Mouse (Mus musculus) cerebellum, postnatal 10 days (tissue): ENCODE results near the gene Hdac9.

Experiments used
- DNase-seq, 2 experiments: peaks; one replicate each; pipeline ENCODE4 v3.0.0; 2021; ENCODE audit warnings: mixed read lengths in 2 of 2

Hdac9 gene

DNA sequence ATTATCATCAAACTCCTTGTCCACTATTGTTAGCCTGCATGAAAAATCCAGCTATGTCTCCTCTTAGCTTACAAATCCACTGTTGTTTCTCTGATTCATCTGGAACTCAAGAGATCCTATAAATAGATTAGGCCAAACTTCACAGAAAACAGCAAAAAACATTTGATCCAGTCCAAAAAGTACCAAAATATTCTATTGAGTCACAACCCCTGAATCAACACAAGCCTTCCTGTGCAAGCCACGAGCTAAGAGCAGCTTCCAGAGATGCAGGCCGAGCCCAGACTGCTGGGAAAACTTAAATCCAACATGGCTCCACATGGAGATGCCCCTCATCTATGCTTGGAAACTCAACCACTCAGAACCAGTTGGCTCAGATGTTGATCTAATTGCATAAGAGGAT is 113.2 kb downstream of the Hdac9 start:
- no peak for DNase-seq

DNA sequence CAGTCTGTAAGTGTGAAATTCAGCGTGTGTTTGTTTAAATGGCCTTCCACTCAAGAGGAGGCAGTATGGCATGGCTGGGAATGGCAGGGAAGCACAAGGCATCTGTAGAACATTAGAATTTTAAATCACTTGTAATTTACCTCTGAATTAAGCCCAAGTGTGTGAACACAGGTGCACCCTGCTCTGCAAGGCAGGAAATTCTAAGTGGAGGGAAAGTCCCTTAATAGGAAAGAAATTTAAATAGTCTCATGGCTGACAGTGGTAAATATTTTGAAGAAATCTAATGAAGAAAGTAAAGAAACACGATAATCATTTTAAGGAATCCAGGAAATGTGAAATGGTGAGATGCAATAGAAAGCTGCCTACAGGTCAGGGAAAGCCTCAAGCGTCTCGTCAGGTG is 114.6 kb downstream of the Hdac9 start:
- no peak for DNase-seq

DNA sequence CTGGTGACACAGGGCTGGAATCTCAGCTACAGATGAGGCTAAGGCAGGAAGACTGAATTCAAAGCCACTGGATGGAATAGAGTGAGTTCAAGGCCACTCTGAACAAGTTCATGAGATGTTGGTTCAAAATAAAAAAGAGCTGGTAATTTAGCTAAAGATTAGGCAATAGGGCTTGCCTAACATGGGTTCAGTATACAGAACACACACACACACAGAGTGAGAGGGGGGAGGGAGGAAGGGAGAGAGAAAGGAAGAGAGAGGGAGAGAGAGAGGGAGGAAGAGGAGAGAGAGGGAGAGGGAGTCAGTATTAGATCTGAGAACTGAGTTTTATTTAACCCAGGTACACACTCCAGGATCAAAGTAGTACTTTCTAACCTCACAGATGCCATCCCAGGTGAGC is 115.1 kb downstream of the Hdac9 start:
- DNase-seq, result no peak

DNA sequence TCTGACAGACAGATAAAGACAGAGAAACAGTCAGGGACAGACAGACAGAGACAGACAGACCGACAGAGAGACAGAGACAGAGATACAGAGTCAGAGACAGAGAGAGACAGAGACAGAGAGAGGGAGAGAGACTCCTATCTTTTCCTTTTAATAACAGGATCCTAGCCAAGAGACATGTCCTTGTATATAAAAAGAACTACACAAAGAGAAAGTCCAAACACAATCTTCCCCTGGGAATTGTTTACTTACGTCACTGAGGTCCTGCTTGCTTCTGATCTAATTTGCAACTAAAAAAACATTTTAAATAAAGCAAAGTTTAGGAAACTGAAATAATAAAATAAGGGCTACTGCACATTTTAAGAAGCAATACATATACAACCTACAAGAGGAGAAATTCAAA is 119.5 kb downstream of the Hdac9 start:
- DNase-seq, result no peak

DNA sequence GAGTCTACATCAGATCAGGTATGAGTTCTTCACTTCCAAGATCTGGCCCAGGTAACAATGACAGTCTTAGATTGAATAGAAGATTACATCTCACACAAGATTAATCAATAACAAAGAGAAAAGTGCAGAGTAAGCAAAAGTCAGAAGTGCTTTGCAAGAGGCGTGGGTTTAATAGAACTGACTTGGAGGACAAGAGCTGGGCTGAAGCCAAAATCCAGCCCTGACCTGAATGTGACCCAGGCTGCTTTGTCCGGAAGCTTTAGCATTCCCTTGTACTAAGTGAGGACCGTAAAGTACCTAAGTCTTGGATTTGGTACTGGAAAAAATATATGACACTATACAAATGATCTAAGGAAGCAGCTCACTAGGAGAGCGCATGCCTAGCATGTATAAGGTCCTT is 121.4 kb downstream of the Hdac9 start:
- no peak for DNase-seq

DNA sequence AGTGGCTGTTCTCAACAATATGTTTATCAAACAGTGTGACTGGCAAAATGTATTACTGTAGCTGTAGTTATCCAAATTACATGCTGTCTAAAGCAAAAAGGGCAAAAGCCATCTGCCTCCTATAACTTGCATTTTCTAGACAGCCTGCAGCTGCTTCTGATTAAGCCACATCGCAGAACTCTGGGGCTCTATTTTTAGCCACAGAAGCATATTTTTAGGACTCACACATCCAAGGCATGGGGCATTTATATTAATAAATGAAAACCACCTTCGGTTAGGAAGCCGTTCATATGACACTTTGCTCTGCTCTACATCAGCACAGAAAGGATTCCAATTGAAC is 124.8 kb downstream of the Hdac9 start:
- DNase-seq, result no peak

DNA sequence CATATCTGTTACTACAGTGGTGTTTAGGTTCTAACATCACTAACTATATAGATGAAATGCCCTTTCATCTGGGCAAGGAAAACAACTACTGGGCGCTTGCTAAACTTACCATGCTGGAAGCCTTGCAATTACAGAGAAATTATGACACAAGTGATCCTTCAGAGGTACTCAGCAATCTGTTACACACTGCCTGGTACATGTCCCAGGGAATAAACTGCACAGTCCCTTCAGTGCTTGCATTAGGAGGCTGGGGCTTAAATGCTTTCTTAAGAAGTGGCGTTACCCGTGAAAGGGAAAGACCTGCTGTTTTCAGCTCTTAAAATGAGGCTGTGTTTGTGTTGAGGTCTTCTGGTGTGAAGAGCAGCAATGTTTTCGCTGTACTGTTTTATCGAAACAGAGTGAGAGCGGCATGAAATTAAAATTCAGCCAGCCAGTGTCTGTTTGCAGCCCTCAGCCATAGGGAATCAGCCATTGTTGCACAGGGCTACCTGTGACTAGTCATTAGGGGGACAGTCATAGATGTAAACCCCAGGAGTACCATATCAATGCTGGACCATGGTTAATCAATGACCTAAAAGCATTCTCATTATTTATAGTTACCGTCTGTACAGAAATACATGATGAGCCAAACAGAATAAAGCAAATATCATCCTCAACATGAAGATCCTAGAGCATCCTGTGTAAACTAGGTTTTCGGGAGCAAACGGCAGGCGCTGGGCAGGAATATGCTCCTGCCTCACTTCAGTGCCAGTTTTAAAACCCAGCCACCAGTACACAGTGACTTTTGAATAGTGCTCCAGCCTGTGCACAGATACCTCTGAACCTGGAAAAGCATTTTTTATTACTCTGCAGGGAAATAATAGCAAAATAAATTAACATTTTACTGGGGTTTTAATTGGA is 125.4 kb downstream of the Hdac9 start:
- no peak for DNase-seq

DNA sequence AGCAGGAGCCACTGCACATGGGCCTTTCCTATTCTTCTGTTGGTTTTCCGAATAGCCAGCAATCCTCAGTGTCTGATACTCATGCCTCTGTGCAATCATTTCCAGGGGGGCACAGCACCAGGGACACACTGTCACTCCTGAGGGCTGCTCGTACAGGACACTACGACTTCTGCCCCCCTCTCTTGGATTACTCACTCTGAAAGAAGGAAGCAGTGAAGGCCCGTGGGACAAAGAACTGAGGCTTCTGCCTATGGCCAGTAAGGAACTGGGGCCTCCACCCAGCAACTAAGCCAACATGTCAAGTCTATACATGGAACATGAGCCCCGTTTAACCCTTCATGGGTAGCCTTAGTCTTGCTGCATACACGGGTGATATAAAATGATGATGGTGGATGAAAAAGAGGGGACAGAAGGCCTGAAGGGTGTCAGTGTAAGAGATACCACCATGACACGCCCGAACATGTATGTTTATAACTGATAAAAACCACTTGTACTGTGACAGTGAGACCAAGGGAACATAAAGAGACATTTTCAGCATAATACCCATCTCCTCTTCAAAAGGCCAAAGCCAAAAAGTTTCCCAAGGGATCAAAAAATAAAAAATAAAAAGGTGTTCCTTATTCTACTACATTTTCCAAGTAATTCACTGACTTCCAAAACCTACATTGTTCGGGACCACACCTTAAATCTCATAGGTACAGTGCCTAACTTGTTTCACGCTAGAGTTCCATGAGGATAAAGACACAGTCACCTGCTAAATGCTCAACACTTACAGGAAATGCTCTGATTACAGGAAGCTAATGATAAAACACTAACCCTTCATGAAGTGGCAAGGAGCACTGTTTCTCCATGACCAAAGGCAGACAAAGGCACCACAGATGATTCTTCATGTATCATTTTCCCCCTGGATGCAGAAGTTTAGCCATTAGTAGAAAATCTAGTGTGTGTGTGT is 127.6 kb downstream of the Hdac9 start:
- DNase-seq, result no peak

DNA sequence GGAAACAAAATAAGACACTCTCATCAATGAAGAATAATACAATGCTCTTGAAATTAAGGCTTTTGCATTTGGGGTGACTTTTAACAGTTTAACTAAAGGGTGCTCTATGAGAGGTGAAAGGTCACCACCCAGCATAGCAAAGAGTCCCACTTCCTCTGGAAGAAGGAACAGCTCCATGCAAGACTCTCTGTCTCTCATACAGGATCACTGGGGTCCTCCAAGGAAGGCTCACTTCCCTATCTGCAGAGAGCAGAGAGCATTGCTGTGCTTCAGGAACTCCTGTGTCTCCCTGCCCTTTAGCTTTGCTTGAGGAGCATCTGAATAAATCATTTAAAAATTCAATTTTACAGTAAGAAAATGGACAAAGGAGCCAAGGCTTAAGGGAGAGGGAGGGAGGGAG is 129.5 kb downstream of the Hdac9 start:
- no peak for DNase-seq

DNA sequence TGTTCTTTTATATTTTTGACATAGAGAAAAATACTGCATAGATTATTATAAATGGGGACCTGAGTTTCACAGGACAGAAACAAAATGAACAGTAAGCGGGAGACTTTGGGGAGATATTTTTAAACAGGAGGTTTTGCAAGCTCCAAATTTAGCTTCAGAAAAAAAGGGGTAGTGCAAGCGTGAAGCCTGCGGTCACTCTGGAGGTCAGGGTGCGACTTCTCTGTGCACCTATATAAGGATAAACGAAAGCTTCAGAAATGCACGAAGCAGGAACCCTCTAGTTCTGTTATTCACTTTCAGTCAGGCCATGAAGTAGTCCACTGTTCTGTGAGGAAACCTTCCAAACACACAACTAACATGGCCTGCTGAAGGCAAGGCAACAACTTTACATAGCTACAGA is 133.3 kb downstream of the Hdac9 start:
- no peak for DNase-seq

DNA sequence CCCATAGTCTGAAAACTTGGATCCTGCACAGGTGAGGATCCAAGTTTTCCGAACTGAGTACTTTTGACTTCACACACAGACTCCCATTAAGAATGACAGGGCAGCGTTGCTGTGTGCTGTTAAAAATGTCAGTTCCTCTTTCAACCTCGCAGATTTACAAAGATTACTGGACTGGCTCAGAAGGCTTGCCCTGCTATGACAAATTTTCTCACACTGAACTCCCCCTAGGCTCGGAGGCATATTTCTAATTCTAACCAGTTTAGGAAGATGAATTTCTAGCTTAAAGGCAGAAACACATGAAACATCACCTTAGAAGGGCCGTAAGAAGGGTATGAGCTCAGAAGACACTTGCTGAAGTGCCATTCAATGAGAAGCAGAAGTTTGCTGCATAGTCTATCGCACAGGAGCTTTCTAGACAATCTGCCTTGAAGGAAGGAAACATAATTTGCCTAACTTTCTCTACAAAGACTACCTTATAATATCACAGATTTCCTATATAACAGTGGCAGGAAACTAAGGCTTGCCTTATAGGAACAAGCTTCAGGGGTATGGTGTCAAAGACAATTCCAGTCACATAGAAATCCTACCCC is 137.4 kb downstream of the Hdac9 start:
- DNase-seq, result no peak

DNA sequence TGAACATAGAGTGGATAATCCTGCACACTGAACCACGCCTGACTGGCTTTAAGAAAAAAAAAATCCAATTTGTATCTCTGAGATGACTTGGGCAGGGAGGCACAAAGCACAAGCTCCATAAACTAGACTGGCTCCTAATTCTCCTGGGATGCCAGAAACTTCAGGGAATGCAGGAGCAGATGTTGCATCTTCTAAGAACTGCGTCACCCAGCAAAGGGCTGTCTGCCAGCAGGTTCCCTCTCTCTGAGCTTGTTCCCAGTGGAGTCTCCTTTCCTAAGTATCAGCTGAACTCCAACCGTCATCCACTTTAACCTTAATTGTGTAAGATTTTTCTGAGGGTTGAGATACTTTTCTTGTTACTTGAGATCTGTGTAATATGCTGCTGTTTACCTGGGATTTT is 140.7 kb downstream of the Hdac9 start:
- DNase-seq, result peak; percentile 5 to 6

DNA sequence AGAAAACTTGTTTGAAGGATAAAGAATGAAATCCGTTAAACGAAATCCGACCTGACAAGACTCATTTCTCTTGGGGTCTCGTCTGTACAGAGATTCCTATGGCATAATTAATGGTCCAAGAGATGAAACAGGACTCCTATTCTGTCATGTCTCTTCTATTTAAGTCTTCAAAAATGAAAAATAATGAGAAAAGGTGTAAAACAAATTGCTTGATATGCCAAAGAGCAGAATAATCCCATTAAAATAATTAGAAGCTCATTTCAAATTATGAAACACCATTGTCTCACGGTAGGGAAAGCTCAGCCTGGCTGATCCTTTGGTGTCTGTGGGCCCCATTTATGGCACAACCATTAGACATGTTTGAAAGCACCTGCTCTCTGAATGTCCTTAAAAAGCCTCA is 142.8 kb downstream of the Hdac9 start:
- no peak for DNase-seq

DNA sequence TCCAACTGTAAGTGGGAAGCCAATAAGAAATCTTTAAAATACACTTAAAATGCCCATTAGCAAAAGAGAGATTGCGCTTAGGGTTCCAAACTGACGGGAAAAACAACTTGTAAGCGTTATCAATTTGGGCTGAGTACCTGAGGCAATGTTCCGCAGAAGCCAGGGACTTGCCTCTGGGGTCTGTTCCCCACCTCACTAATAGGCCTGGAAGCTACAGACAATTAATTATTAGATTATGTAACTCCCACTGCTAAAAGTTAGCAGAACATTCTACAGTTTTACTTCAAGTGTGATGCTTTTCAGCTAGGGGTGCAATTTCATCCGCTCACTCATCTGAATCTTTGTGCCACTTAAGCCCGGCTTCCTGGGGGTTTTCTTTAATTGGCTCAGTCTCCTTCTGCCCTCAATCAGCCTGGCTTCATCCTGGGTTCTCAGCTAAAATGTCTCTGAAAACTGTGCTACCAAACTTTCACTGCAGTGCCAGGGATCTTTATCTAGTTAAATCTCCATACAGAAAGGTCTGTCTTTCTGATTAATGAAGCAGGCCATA is 149.6 kb downstream of the Hdac9 start:
- DNase-seq, result no peak

DNA sequence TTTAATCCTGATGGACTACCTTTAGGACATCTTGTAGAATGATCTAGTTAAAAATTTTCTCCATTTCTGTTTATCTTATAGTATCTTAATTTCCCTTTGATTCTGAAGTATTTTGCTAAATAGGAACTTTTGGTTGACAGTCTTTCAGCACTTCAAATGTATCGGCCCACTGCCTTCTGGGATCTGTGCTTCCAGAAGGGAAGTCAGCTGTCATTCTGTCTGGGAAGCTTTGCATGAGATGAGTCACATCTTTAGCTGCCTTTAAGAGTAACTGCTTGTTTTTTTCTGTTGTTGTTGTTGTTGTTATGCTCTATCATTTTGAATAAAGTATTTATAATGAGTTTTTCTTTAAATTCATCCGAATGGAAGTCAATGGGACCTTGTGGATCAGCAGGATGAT is 169.6 kb downstream of the Hdac9 start:
- DNase-seq, result no peak

DNA sequence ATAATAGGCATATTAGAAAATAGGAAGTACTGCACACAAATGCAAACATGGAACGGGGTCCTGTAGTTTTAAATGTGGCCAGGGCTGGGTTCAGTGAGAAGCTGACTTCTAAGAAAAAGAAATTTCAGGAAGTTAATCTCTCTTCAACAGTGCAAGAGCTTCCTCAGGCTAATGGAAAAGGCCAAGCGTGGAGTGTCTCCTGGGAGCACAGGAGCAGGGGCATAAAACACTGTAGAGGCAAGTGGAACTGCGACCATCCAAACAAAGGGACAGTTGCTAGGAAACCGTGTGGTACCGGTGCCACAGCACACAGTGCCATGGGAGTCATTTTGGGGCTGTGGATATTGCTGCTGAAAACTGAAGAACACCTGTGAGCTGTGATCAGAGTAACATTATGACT is 191.7 kb downstream of the Hdac9 start:
- DNase-seq, result no peak

DNA sequence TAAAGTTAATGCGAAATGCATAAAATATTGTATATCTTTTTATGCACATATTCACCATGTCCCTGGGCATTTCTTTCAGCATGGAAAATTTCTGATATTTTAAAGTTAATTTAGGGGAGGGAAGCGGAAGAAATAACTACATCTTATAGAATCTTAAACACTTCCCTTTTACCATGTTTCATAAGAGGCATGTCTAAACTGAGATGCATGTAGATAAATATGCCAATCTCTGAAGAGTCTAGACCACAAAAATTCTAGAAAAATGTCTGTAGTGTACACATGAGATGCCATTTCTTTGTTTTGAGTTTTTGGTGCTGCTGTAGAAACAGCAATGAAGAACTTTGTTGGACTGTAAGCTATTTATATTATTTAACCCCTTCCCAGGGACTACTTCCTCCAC is 192.6 kb downstream of the Hdac9 start:
- DNase-seq, result no peak

DNA sequence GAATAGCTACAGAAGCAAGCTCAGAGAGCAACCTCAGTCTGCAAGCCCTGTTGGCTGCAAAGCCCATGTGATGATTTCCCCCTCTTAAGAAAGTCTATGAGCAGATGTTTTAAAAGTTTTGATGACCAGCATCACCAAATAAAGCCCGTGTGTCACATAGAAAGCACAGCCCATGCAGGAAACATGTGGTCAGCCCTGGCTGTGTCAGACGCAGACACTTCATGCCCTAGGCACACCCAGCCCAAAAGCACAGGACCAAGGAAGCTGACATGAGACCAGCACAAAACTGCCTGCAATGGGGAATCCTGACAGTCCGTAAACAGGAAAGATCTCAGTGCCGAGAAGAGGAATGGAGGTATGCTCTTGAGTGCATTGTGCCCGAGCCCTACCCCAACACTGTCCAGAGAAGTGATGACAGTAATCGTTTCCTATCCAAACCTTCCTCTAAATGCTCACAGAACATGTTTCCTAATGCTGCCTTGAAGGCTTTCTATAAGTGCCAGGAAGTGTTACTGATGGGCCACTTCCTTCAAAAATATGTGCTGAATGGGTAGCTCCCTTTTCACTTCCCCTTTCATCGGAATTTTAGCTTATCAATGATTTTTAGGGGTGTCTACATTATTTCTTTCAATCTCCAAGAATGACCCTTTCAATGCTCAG is 193.9 kb downstream of the Hdac9 start:
- DNase-seq, result no peak

DNA sequence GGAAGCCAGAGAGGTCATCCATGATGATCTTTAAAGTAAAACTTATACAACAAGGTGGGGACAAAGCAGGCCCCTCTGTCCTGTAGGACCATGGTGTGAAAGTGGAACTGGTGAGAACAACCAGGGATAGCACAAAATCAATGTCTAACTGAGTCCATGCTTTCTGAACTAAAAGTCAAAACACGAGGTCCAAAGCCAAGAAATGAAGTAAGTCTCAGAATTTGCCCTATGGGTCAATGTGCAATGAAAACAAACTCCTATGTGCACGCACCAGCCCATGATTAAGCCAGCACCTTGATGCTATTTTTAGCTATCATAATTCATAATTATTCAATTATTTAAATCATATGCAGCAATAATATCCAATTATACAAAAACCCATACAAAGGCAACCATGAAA is 196.0 kb downstream of the Hdac9 start:
- no peak for DNase-seq

DNA sequence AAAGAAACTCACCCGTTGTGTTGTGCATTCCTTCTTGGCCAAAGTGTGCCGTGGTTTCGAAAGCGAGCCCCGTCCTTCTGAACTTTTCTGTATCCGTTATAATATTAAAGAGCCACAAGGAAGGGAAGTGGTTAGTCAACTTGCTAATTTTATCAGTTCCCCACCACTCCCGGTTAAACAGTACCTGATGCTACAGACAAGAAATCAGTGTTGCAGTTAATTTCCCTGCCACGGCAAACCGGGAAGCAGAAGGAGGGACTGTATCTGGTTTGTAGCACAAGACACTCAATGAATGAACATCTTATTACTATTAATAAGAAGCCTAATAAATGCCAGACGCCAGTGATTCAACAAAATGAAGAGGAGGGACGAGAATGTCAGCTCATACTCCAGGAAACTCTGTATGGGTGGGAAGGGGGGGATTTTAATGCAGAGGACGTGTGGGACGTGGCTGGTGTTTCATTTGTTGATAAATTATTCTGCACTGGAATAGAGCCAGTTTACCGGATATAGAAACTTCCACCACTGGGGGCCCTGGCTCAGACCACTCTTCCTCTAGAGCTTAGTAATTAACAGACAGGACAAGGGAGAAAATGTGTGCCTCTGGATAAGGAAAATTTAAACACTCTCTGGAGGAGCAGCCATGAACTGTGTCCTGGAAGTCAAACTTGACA is 202.5 kb downstream of the Hdac9 start:
- DNase-seq, result no peak

DNA sequence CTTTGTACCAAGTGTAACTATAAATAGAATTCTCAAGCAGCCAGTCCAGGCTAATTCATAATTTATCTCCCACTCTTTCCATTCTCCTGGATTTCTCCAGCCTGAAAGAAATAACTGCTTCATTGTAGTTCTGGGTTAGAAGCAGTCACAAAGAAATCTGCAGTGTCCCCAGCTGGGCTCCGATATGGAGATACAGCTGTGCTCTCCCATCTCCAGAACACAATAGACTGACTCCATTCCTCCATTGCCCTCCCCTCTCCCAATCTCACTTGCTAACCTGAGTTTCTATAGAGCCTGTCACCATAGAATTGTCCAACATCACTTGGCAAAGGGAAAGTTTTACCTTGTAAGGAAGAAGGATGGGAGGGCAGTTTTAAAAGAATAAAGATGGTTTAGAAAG is 218.9 kb downstream of the Hdac9 start:
- no peak for DNase-seq

DNA sequence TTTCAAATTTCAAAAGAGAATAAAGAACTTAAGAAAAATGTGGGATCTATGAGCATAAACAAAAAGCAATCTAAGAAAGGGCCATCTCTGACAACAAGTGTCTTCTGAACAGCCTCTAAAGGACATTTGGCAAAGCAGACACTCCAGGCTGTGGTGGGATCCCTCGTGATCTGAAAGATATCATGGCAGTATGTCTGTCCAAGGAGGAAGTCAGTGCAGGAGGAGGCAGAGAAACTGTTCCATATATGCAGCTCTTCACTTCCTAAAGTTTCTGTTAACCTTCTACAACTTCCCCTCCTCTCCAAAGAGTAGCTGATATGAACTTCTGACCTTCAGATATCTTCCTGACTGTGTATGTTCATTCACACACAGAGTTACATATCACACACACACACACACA is 220.2 kb downstream of the Hdac9 start:
- no peak for DNase-seq
